Mouse (Mus musculus) embryonic facial prominence, embryonic 14.5 days (tissue): ENCODE measurements at regions not wholly inside any gene's neighbourhood (a gene's known extent, or its start where the extent isn't known, plus 50 kb on each side); places are given as distances from the start of the nearest gene placed in this dataset.

Experiments
- ATAC-seq: fragments of 200-750 bp; cut with Nextera tagmentation; 2 replicates; pipeline ENCODE4 v1.8.0; 2017; ENCODE audit warnings: low read depth, moderate number of reproducible peaks, moderate TSS enrichment
- DNase-seq: peaks from one replicate; pipeline ENCODE4 v3.0.0-alpha.2; 2015; ENCODE audit warnings: low spot score
- H3K27ac ChIP-seq: fragments of 300-500 bp; sonication (generic); replicated peaks from 2 replicates; pipeline ENCODE4 v1.5.1; 2014; ENCODE audit warnings: low read depth, mild to moderate bottlenecking, low read length, moderate library complexity
- H3K27me3 ChIP-seq: fragments of 300-500 bp; sonication (generic); replicated peaks from 2 replicates; pipeline ENCODE4 v1.6.1; 2014; ENCODE audit warnings: low read length; ENCODE audit not compliant: control insufficient read depth, insufficient read depth
- H3K36me3 ChIP-seq: fragments of 300-500 bp; sonication (generic); 2 replicates; pipeline ENCODE4 v1.6.1; 2014; ENCODE audit warnings: low read length, mixed read lengths; ENCODE audit not compliant: control insufficient read depth, insufficient read depth
- H3K4me1 ChIP-seq: fragments of 300-500 bp; sonication (generic); 2 replicates; pipeline ENCODE4 v1.6.1; 2014; ENCODE audit warnings: antibody characterized with exemption, low read length; ENCODE audit not compliant: control insufficient read depth, insufficient read depth
- H3K4me2 ChIP-seq: fragments of 300-500 bp; sonication (generic); 2 replicates; pipeline ENCODE4 v1.6.1; 2014; ENCODE audit warnings: low read depth, mild to moderate bottlenecking, low read length, moderate library complexity, mixed read lengths
- H3K4me3 ChIP-seq: fragments of 300-500 bp; sonication (generic); 2 replicates; pipeline ENCODE4 v1.5.1; 2014; ENCODE audit warnings: low read depth, mild to moderate bottlenecking, low read length
- H3K9ac ChIP-seq: fragments of 300-500 bp; sonication (generic); 2 replicates; pipeline ENCODE4 v1.6.1; 2014; ENCODE audit warnings: low read depth, mild to moderate bottlenecking, low read length, moderate library complexity, mixed read lengths
- H3K9me3 ChIP-seq: fragments of 300-500 bp; sonication (generic); 2 replicates; pipeline ENCODE4 v1.6.1; 2016; ENCODE audit warnings: low read length; ENCODE audit not compliant: control insufficient read depth
- WGBS: fragments of 180-500 bp; shearing (Covaris S2); extraction: QIAGEN DNeasy Blood & Tissue Kit; methylation state at CpG from one replicate; pipeline ENCODE4 v1.1.7; 2014; 5-methylcytosine and 5-hydroxymethylcytosine counted together

GRCm38 (mm10) chr10:20891426-20891825 is 60.9 kb upstream of the Ahi1 start:
- Histone ChIP-seq H3K27ac (no peak overlapping the region), H3K4me1 (no peaks in the 10 kb centered on the region), H3K27me3 (no peaks in the 10 kb centered on the region), H3K9me3 (no peaks in the 10 kb centered on the region), H3K4me2 (no peak overlapping the region), H3K4me3 (no peak overlapping the region), H3K9ac (no peak overlapping the region), H3K36me3 (no peaks in the 10 kb centered on the region)
- WGBS, result 61% methylated on average over 6 of the region's 6 CpGs
- ATAC-seq (no peak), DNase-seq (no peak)

GRCm38 (mm10) chr10:20883618-20884017 is 68.7 kb upstream of the Ahi1 start:
- Histone ChIP-seq H3K9ac (no peak overlapping the region), H3K27me3 (no peaks in the 10 kb centered on the region), H3K4me2 (no peak overlapping the region), H3K9me3 (no peaks in the 10 kb centered on the region), H3K36me3 (no peaks in the 10 kb centered on the region), H3K4me1 (no peaks in the 10 kb centered on the region), H3K27ac (no peak overlapping the region), H3K4me3 (no peak overlapping the region)
- DNase-seq (no peak), ATAC-seq (no peak)
- 90% methylated on average over 5 of the region's 5 CpGs for WGBS

- Histone ChIP-seq H3K27me3 (no peaks in the 10 kb centered on the region), H3K4me3 (no peak overlapping the region), H3K36me3 (no peaks in the 10 kb centered on the region), H3K9ac (no peak overlapping the region), H3K4me1 (no peaks in the 10 kb centered on the region), H3K9me3 (no peaks in the 10 kb centered on the region), H3K27ac (no peak overlapping the region), H3K4me2 (no peak overlapping the region)
- WGBS, result 91% methylated on average over 8 of the region's 8 CpGs
- no peak for DNase-seq
- no peak for ATAC-seq
These were observed 69.7 kb upstream of the Ahi1 start for GRCm38 (mm10) chr10:20882599-20882998.

GRCm38 (mm10) chr10:20880251-20880650 is 72.1 kb upstream of the Ahi1 start:
- Histone ChIP-seq H3K27me3 (no peaks in the 10 kb centered on the region), H3K4me1 (no peaks in the 10 kb centered on the region), H3K9ac (no peak overlapping the region), H3K27ac (no peak overlapping the region), H3K36me3 (no peaks in the 10 kb centered on the region), H3K4me3 (no peak overlapping the region), H3K9me3 (no peaks in the 10 kb centered on the region), H3K4me2 (no peak overlapping the region)
- 86% methylated on average over 4 of the region's 4 CpGs for WGBS
- no peak for ATAC-seq
- no peak for DNase-seq

GRCm38 (mm10) chr10:20879482-20879881 is 72.9 kb upstream of the Ahi1 start:
- no peak for ATAC-seq
- Histone ChIP-seq H3K36me3 (no peaks in the 10 kb centered on the region), H3K4me1 (no peaks in the 10 kb centered on the region), H3K9me3 (no peaks in the 10 kb centered on the region), H3K4me3 (no peak overlapping the region), H3K27me3 (no peaks in the 10 kb centered on the region), H3K27ac (no peak overlapping the region), H3K9ac (no peak overlapping the region), H3K4me2 (no peak overlapping the region)
- DNase-seq, result peak; percentile 8
- WGBS, result 69% methylated on average over 8 of the region's 8 CpGs

GRCm38 (mm10) chr10:20867076-20867475 is 85.3 kb upstream of the Ahi1 start:
- DNase-seq, result no peak
- Histone ChIP-seq H3K4me3 (no peak overlapping the region), H3K4me1 (no peaks in the 10 kb centered on the region), H3K27me3 (no peaks in the 10 kb centered on the region), H3K9me3 (no peaks in the 10 kb centered on the region), H3K4me2 (no peak overlapping the region), H3K27ac (no peak overlapping the region), H3K9ac (no peak overlapping the region), H3K36me3 (no peaks in the 10 kb centered on the region)
- WGBS, result 87% methylated on average over 12 of the region's 12 CpGs
- no peak for ATAC-seq

GRCm38 (mm10) chr10:20865031-20865430 is 87.3 kb upstream of the Ahi1 start:
- DNase-seq, result no peak
- 81% methylated on average over 4 of the region's 4 CpGs for WGBS
- H3K36me3 ChIP-seq, result no peaks in the 10 kb centered on the region

GRCm38 (mm10) chr10:20857413-20857812 is 94.9 kb upstream of the Ahi1 start:
- Histone ChIP-seq H3K27ac (no peak overlapping the region), H3K4me1 (0 out of 2 replicates have a peak, but pooled peaks cover 5% of the 10 kb centered on the region), H3K27me3 (no peaks in the 10 kb centered on the region), H3K9me3 (no peaks in the 10 kb centered on the region), H3K4me3 (no peak overlapping the region), H3K9ac (no peak overlapping the region), H3K36me3 (no peaks in the 10 kb centered on the region), H3K4me2 (no peak overlapping the region)
- ATAC-seq, result no peak
- no peak for DNase-seq
- WGBS, result 83% methylated on average over 4 of the region's 4 CpGs

More at GRCm38 (mm10) chr10:20865031-20865430, 87.3 kb upstream of the Ahi1 start:
- Histone ChIP-seq H3K9me3 (no peaks in the 10 kb centered on the region), H3K4me1 (no peaks in the 10 kb centered on the region), H3K27me3 (no peaks in the 10 kb centered on the region), H3K4me3 (no peak overlapping the region), H3K4me2 (no peak overlapping the region), H3K9ac (no peak overlapping the region), H3K27ac (no peak overlapping the region)
- no peak for ATAC-seq

- Histone ChIP-seq H3K4me1 (0 out of 2 replicates have a peak, but pooled peaks cover 5% of the 10 kb centered on the region), H3K4me2 (peak overlapping the region; percentile 43), H3K9me3 (no peaks in the 10 kb centered on the region), H3K27me3 (no peaks in the 10 kb centered on the region), H3K27ac (no peak overlapping the region), H3K9ac (no peak overlapping the region), H3K4me3 (peak overlapping the region; percentile 8; the same call in 1 of the 2 replicates), H3K36me3 (no peaks in the 10 kb centered on the region)
- DNase-seq, result peak; percentile 62
- peak; percentile 26; the same call in 1 of the 2 replicates for ATAC-seq
- 9% methylated on average over 14 of the region's 14 CpGs for WGBS
These were observed 97.6 kb upstream of the Ahi1 start for GRCm38 (mm10) chr10:20854621-20855363.
